Mouse (Mus musculus): ENCODE data around the gene Slc43a2.
A peak's percentile ranks its signal among the peaks of the same experiment; 100 is the strongest.

DNA sequence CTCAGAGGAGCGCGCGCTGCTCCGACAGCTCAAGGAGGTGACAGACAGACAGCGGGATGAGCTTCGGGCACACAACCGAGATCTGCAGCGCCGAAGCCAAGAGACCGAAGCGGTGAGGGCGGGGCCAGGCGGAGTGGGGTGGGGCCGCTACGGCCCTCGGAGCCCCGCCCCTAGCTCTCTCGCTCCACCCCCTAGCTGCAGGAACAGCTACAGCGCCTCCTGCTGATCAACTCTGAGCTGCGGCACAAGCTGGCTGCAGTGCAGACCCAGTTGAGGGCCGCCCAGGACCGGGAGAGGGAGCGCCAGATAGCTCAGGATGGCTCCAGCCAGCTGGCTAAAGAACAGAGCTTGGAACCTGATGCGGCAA lies 20.9 kb upstream of the Slc43a2 start:
- peak; percentile 79 for TF ChIP-seq POLR2A (IDR thresholded peaks at IDR 0.05; ENCODE audit: insufficient read length, low read depth)
- TF ChIP-seq USF1 (IDR thresholded peaks at IDR 0.05; ENCODE audit: low read depth): no peak
- TF ChIP-seq E2F4 (IDR thresholded peaks at IDR 0.05; ENCODE audit: insufficient read depth): no peak
- TF ChIP-seq SRF (IDR thresholded peaks at IDR 0.05; ENCODE audit: control insufficient read depth, insufficient read length, low read depth): no peak
- no peak for TF ChIP-seq MYOD1 (IDR thresholded peaks at IDR 0.05; ENCODE audit: control insufficient read depth in 1 of 3, insufficient read length in 2 of 3, low read depth in 2 of 3)
- TF ChIP-seq CEBPB (IDR thresholded peaks at IDR 0.05; ENCODE audit: insufficient read depth, poor library complexity, severe bottlenecking): no peak
- no peak for TF ChIP-seq MAX (IDR thresholded peaks at IDR 0.05; ENCODE audit: low read depth)
